Mouse (Mus musculus) brain, embryonic 14.5 days (tissue): ENCODE data around the gene Bmi1.

Experiments used
- CTCF ChIP-seq: fragments of 200-500 bp; IDR thresholded peaks from 2 replicates; pipeline ENCODE4 v1.5.1; 2012; ENCODE audit warnings: inconsistent platforms, mild to moderate bottlenecking, moderate library complexity, borderline replicate concordance; ENCODE audit not compliant: insufficient read depth, insufficient read length; ENCODE audit errors: extremely low read depth
- POLR2A ChIP-seq: fragments of 200-500 bp; IDR thresholded peaks from 2 replicates; pipeline ENCODE4 v1.6.1; 2012; ENCODE audit warnings: mild to moderate bottlenecking, inconsistent platforms, borderline replicate concordance; ENCODE audit not compliant: poor library complexity, insufficient read depth, insufficient read length, severe bottlenecking; ENCODE audit errors: extremely low read depth

GRCm38 (mm10) chr2:18675681-18676456 is 949 bp upstream of the Bmi1 start:
- TF ChIP-seq CTCF (no peak), POLR2A (no peak)
